Mouse (Mus musculus): ENCODE results near the gene Zbtb20.

The Zbtb20 gene

DNA sequence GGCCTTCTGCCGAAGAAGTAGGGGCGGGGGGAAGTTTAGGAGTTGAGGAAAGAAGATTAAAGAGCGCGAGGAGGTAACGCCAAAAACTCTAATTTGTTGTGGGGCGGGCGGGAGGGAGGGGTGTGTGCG, at the start of gene Zbtb20:
Zbtb20 (plus strand) TSS at position 30 of the 129 bp plus-strand sequence.
- no peak for DNase-seq

DNA sequence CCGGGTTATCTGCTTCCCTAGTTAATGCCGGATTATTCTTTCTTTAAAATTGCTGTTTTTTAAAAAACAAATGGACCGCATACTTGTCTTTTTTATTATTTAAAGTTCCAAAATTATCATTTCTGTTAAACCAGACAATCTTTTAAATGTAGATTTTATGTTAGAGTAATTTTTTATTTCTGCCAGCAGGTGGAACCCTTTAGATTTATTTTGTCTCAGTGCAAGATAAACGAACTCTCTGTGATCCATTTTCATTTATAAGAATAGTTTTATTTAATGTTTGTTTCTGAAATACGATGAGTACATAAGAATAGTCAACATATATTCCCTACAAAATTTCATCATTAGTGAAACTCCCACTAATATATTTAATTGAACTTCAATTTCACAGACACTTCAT, 39.7 kb upstream of the Zbtb20 start:
- DNase-seq = no peak

DNA sequence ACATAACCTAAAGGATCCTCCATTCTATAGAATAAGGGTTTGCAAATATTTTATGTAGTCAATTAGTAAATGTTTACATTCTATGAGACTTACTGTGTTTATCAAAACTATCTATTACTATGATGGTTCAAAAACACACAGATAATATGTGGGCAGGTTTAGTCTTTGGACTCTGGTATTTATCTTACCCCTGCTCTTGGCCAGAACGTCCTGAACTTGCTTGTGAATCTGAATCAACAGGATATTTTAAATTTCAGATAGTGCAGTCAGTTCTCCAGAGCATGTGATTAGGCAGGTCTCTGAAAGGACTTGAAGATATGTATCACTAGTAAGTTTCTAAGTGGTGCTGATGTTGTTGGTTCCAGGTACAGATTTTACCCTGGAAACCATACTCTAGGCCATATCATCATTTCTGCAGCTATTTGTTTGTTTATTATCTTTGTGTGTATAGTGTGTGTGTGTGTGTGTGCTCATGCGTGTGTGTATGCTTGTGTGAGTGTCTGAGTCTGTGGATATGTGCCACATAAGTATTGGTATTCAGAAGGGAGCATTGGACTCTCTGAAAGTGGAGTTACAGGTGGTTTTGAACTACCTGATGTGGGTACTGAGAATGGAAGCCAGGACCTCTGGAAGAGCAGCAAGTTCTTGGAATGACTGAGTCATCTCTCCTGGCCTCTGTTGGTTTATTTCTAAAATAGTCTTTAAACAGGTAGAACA, 39.1 kb upstream of the Zbtb20 start:
- no peak for DNase-seq

DNA sequence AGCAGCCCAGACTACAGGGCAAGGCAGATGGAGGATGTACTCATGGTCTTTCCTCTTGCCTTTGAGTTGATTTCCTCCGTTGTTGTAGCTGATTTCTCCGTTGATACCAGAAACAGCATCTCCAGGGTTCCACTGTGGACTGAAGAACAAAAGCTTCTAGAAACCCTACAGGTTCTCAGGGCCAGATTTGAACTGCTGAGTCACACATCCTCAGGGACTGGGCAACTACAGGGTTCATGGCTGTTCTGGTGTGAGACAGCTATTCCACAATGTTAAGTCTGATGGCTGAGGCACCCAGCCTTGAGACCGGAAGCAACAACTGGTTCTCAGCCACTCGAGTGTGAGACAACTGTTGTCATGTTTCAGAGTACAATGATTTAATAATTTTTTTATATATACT, 37.5 kb upstream of the Zbtb20 start:
- no peak for DNase-seq

DNA sequence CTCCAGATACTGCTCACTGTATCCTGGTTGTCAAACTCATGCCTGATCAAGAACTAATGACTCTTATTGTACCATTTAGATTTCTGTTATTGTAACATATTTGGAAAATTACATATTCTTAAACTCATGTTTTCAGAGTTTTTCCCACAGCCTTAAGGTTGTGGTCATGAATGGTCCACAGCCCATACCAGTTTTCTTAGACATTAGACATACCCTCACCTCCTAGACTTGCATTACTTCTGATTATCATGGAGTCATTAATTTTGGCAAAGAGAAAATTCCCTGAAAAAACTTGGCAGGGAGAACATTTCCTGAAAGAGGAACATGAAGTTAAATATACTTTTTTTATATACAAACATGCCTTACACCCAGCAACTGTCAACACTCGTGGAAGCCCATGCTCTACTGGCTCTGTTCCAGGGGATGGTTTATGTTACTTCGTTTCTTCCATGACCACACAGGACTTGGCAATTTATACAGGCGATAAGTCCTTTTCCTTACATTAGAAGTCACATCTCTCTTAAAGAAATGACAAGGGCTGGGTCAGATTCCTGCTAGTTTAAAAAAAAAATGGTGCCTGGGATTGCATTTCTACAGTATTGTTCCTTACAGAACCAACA, 18.0 kb upstream of the Zbtb20 start:
- no peak for DNase-seq

DNA sequence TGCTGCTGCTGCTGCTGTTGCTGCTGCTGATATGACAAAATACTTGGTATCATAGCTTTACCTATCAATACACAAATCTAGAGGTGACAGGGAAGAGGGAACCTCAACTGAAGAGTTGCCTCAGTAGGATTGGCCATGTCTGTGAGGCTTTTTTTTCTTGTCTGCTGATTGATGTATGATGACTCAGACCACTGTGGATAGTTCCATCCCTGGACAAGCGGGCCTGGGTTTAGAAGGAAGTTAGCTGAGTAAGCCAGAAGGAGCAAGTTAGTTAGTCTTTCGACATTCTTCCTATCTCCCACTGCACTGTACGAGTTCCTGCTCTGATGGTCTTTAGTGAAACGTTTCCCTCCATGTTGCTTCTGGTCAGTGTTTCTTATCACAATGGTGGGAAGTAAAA, 16.4 kb upstream of the Zbtb20 start:
- no peak for DNase-seq

DNA sequence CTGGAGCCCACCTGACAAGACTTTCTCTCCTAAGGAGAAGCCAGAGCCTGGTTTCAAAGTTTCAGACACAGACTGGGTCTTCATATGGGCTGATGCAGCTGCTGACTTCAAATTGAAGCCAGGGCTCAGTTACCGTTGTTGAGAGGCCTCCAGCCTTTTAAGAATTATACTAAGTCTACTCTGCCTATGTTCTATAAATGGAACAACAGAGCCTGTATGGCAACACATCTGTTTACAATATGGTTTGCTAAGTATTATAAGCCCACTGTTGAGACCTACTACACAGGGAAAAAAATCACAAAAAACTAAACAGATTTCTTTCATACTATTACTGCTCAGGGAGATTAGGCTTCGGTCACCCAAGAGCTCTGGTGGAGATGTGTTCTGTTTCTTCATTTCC, 12.4 kb upstream of the Zbtb20 start:
- no peak for DNase-seq

DNA sequence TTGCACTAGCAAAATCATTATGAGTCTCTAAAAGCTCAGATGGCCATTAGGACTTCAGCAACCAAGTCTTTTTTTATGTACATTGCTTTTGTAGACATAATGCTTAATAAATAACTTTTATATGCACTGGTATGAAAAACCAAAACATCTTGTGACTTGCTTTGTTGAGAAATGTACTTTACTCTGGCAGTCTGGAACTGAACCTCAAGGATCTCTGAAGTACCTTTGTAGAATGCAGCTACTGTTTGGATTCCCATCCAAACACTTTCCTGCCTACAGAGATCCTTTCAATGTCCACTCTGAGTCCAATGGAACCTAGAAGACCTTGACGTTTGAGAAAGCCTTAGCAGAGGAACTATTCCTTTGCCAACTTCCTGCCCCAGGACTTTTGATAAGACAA, 9.6 kb upstream of the Zbtb20 start:
- no peak for DNase-seq

DNA sequence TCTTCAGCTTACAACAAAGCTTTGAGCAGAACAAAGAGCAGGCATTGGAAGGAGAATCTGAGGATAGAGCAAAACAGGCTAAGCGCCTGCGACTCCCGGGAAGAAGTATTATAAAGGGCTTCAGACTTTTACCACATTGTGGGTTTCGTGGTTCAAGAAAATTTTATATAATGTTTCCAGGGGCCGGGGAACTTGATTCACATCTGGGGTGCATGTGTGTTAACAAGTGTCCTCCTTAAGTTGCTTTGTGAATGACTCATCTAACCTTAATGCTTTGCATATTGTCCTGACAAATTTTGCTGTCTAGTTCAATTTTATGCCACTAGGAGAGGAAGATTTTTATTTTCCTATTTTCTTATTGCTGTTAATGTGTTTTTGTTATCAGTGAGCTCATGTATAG, 3.6 kb upstream of the Zbtb20 start:
- no peak for DNase-seq

DNA sequence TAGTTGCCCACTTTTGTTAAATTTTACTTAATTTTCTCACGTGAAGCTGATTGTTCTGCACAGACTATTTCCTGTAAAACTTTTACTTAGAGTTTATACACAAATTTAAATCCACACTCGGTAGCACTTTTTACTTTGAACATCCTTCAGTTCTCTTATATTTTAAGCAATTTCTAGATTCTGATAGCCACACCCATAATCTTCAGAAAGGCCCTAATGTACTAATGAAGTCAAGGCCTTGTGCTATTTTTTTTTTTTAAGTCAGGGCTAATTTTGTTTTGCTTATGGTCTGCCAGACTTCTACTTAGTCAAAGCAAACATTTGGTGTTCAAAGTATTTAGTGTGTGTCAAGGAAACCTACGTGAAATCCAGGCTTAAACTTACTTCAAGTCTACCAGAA, 1.7 kb upstream of the Zbtb20 start:
- DNase-seq = no peak

DNA sequence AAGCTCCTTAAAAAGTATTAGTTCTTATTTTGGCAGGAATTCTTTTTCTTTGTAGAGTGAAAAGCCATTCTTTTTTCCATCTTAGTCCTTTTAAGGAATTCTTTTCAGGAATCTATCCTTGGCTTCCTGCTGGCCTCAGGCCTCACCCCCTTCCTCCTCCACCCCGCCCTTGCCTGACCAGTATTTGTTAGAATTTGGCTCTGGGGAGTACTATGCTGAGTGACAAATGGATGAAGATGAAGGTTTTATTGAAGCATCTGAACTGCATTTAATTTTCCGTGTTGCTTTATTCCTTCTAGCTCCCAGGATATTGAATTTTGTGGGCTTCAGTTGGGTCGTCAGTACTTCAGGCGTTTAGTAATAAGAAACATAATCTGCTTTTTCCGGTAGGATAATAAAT, 1.2 kb upstream of the Zbtb20 start:
- peak; percentile 37 for DNase-seq

DNA sequence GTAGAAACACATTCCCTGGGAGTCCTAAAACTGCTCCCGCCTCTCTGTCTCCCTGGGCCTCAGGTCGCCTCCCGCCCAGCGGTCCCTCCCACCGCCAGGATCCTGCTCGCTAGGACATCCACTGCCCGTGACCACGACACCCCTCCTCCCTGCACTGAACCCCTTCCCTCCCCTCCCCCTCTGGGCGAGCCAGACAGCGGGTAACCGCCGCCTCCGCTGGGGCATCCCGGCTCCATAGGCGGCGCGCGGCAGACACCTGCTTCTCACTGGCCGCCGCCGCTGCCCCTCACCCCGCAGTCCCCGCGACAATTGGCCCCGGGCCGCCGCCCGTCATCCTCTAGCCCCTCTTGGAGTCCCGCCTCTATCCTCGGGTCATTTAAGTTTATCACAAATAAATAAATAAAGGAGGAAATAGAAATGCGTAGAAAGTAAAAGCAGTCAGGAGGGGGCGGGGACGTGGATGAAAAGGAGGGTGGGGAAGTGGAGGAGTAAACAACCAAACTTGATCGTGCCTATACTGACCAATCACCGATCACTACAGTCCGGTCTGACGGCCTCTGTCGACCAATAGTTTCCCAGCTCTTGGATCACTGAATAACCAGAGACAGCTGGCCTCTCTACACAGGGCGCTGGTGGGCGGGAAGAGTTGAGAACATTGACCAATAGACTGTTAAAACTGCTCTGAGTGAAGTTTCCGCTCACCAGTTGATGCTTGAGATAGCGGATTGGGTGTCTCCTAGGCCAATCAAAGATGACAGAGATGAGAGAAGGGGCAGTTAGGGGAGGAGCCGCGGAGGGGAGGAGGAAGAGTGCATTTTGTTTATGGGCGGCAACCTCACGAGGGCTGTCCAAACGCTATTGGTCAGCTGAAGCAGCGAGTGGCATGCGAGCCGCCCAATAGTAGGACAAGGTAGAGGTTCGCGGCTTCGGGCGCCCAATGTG, 500 bp upstream of the Zbtb20 start:
- peak; percentile 100 for DNase-seq

DNA sequence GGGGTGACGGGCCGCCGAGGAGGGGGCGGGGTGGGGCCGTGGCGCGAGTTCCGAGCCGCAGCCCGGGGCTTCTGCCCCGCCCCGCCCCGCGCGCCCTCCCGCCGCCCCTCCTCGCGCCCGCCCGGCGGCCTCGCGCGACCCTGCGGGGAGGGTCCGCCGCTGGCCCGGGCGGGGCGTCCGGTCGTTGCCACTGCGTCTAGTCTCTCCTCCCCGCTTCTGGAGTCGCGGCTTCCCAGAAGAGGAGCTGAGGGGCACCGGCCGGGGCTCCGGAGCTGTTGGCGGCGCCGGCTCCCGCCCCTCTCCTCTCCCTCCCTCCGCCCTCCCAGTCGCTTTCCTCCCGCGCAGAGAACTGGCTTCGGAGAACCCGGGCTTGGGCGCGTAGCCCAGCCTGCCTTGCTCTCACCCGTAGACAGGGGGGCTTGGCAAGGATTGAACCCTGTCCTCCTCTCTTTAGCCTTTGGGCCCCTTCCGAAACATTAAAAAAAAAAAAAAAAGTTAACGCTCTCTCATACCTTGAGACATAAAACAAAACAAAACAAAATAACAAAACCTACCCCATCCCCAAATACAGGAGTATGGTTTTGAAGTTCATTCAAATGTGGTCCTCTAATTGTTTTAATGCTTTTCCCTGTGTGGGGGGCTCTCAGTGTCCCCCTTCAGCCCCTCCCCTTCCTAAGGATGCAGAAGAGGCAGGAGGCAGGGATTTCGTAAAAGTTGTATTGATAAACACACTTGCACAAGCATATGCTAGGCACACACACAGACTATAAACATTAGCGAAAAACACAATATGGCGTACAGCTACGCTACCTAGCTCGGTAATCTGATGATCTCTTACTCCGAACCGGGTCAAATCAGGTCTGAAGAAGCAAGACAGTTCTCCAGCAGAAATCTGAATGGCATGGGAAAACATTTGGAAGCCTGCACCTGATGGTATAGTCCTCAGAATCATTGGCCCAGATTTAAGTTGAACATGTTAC, 630 bp downstream of the Zbtb20 start:
- DNase-seq = peak; percentile 84

DNA sequence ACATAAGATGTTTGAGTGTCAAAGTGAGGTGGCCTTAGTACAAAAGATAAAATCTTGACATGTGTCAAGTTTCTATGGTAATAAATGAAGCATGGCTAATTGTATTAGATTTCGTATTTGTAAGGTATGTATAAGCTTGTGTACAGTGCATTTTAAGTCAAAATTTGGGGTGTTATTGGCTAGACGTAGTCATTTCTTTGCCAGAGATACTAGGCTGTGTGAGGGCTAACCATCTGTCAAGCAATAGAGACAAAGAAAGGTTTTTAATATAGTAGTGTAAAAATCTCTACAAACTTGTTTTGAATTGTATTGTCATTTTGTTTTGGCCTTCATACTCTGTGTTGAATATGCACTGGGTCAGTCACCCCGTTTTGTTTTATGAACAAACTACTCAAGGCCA, 4.4 kb downstream of the Zbtb20 start:
- DNase-seq = no peak

DNA sequence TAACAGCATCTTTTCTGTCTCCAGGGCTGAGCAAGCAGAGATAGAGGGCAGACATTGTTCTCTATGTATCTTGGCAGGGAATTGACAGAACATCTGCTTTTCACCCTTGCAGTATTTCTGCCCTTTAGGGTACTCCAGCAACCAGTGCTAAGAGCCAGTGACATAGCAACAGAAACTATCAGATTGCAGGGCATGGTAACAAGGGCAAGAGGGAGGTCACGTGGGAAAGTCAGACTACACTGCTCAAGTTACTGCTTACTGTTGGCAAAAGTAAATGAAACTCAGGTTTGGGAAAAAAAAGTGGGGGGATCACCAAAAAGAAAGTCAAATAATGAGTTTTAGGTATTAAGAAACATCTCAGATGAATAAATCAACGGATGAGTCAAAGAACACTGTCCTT, 9.9 kb downstream of the Zbtb20 start:
- no peak for DNase-seq

DNA sequence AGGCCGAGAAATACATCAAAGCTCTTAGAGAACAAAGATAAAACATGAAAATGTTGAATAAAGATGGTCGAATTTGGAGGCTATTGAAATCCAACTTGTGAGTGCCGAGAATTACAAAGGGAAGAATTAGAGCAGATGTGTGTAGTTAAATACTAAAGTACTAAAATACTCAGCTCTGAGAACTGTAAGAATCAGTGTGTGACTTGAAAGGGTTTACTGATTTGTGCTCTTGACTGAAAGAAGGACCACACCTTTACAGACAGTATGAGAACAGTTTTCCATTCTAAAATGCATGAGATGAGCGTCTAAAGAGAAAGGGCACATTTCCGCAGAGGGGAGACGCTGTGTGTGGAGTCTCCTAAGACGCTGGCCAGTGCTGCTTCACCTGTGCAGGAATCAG, 10.3 kb downstream of the Zbtb20 start:
- DNase-seq = no peak

DNA sequence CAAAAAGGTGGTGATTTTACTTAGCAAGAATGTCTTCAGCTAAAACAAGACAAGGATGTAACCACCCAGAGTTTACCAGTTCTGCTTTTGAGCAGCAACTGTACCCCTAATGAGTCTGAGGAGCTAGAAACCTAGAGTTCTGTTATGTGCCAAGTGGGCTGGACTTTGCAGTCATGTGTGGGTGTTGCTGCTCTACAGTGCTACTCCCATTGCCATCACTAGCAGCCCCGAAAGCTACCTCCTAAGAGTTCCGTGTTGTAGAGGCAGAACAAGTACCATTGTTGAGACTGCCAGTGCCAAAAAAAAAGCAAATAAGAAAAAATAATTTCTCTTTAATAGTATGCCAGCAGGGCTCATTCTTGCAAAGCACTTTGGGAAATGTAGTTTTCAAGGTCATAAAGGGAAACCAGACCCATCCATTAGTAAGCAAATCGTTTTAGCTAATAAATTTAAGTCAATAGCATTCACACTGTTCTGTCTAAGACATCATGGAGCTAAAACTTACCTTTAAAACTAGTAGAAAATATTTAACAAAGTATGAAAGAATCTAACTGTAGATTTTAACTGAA, 21.5 kb downstream of the Zbtb20 start:
- peak; percentile 50 for DNase-seq

DNA sequence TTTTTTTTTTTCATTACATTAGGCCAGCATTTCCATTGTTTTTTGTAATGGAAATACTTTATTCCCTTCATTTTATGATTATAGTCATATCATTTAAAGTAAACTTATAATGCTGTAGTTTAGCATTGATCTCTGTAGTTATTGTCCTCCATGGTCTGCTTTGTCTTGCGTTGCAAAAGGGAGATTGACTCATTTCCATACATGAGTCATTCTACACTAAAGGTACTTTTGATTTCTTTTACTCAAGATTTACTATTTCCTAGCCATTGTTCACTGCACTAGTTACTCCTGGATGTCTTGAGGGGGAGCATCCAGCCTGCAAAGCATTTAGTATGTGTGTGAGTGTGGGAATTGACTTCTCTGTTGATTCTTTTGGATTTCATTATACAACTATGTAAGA, 24.6 kb downstream of the Zbtb20 start:
- no peak for DNase-seq

DNA sequence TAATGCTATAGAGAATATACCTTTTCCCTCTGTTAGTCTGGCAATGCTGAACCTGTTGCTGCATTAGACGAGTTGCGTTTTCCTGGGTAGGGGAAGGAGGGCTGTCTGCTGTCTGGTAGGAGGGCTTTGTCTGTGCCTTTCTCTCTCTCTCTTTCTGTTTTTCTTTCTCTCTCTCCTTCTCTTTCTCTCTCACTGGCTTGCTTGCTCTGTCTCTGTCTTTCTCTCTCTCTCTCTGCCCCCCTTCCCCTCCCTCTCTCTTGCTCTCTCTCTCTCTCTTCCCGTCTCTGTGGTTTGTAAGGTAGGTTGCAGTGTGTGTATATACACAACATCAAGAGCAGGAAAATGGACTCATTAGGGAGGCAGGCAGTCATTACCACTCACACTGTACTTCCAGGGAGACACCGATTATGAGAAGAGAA, 31.6 kb downstream of the Zbtb20 start:
- DNase-seq = peak; percentile 72

DNA sequence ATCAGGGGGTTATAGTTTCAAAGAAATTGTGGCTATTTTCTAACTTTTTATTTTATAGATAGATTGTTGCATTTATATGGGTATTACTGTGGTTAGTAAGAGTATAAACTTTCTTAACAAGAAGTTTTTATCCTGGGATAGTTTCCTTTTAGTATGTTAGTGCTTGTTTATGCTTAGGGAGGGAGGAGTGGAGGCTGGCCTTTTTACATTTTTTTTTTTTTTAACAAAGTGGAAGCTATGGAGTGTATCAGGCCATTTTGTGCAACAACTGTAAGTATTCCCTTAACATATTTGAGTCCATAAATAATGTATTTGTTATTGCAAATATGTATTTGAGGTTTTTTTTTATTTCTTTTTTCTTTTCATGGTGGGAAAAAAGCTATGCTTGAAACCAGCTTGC, 32.7 kb downstream of the Zbtb20 start:
- DNase-seq = no peak

DNA sequence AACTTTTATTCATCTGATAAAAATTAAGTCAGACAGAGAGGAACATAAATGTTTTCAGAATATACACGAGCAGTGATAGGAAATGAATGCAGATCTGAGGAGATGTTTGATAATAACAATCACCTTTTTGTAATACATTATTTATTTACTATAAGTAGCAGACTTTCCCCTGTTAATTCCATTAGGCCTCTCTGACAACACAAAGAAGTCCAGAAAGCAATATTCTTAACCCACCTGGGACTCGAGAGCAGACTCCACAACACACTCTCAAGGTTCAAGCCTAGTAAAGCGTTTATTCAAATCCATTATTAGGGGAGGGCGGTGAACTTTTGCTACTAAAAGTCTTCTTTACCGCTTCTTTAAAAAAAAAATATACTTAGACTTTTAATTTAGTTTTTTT, 33.2 kb downstream of the Zbtb20 start:
- DNase-seq = no peak

DNA sequence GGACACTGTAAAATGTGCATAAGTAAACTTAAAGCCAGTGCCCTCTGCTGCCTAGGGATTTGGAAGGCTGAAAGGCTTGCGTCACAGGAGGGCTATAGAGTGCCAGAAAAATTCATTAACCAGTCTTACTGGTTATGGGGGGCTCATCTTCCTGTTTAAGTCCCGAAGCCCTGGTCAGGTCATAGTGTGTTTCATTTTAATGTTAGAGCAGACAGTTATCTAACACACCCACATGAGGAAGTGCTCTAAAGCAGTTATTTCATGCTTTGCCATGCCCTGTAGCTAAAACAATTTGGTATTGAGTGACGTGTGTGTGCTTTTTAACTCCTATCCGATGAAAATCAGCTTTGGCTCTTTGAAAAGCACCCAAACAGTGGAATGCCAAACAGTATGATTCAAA, 34.3 kb downstream of the Zbtb20 start:
- DNase-seq = peak; percentile 38

DNA sequence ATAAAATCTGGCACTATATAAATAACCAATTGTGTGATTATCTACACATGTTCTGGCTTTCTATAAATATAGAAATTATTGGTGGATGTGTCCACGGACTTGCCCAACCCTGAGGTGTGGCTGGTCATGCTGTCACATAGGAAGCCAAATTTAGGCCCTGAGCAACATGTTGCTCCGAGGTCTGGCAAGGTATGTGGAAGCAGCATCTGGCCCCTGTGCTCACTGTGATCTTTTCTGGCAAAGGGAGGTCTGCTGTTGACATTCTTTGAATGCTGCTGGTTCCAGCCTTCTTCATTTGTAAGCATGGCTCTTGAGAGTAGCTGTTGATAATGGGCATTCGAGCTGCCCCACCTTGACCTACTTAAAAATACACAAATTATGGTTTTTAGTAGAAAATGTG, 35.0 kb downstream of the Zbtb20 start:
- peak; percentile 26 for DNase-seq

All from kidney, adult 18-20 months (tissue).